Mouse (Mus musculus) adrenal gland, postnatal 10 days (tissue): Measurements from ENCODE around the gene Msh3. TPM values are rescaled to one million over a fixed set of nuclear protein-coding genes. Genes with fewer than 3 reads are reported as not detected.
A peak's percentile ranks its signal among the peaks of the same experiment; 100 is the strongest.

Experiments
- DNase-seq: peaks from one replicate; pipeline ENCODE4 v3.0.0; 2021; ENCODE audit warnings: mixed read lengths
- total RNA-seq, 2 experiments: library from RNA; stranded (reverse); gene quantifications; 2 replicates each; pipeline ENCODE4 v1.2.3; 2021

Gene Msh3
- total RNA-seq, 2 experiments from 2014 or later, result 17.5 to 29.2 TPM

DNA sequence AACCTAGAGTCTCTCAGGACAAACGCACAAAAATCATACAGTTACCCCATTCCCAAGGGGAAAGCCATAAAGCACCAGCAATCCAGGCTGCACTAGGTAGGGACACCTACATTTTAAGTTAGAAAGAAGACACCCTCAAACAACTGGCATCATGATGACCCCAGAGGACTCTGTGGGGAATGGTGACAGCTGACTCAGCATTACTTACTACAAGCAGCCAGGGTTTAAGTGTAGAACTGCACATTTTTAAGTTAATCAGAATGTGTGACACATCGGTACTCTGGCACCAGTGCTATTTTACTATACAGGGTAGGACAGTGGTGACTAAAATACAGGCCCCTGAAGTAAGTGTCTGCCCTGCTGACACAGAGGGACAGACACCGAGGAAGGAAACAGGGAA lies 24.2 kb downstream of the Msh3 start:
- no peak for DNase-seq

DNA sequence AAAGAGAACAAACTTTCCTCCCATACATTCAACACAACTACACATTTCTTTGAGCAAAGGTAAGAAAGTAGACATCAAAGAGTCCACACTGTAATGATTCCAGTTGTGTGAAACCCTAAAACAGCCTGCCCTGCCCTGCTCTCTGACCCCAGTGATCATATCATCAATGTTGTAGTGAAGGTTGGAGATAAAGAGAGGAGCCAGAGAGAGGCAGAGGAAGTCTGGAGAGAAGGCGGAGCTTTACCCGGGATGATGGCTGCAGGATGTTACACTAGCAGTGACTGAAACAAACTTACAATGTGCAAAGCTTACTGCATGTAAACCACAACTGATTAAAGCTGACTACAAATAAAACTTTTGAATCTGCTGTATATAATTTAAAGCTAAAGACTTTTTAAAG lies 26.8 kb downstream of the Msh3 start:
- DNase-seq, result no peak

DNA sequence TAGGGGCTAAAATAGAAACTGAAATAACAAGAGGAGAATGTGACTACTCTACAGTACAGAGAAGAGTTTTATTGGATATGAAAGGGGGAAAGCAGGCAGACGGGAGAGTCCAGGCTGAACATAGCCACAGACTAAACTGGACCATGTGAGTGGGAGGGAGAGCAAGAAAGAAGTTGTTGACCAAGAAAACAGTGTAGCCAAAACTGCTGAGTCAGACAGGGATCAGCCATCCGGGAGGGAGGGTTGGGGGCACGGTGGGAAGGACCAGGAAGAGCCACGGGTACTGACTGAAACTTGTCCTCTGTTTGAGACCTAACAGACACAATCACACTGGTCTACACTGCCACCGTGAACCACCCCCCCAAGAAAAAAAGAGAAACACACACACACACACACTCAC lies 28.8 kb downstream of the Msh3 start:
- DNase-seq, result no peak

DNA sequence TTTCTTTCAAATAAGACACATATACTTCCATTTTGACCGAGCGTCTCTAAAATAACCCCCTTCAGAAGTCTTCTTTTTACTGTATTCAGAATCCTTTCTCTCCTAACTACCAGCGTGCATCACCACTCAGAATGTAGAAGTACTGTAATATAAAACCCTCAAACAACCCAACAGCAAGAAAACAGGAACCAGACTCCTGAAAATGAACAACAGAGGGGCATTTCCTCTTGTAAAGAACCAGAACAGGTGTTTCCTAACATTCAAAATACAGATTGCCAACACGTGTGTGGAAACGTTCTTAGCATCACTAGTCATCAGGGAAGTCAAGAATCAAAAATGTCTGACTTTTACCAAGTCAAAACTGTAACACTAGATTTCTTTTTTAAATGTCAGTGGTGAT lies 34.0 kb downstream of the Msh3 start:
- DNase-seq, result no peak

DNA sequence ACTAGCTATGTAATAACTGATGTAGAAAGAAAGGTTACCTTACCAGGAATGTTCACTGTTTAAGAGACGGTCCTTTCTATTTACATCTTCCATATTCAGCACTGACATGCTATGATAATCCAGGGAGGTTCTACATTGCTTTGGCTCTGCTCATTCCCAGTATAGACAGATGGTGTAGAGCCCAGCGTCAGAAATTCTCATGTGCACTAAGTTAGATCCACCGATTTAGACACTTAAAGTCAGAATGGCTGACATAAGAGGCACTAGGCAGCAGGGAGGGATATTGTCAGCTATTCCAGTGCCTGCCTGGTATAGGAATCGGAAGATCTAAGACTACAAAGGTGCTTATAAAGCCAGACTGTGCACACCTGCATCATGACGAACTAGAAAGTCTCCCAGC lies 40.2 kb downstream of the Msh3 start:
- DNase-seq, result no peak

DNA sequence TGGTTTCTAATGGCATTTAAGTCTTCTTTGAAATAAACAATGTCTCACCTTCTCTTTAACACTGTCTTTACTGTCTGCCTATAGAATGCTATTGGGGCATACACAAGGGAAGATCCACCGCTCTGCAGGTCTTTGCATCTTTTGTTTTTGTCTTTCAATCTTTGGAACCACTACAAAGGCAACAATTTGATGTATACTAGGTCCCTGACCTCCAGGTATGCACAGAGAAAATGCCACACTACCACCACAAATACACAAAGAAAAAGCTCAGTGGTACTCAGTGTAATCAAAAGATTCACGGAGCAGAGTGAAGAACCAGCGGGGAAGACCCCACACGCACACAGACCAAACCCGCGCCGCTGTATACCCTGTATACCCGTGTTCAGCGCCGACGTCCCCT lies 49.1 kb downstream of the Msh3 start, which contains the start of gene Gm20379:
Gene Gm20379 (plus strand): TSS at position 301 of the 400 bp plus-strand sequence.
- DNase-seq, result no peak

DNA sequence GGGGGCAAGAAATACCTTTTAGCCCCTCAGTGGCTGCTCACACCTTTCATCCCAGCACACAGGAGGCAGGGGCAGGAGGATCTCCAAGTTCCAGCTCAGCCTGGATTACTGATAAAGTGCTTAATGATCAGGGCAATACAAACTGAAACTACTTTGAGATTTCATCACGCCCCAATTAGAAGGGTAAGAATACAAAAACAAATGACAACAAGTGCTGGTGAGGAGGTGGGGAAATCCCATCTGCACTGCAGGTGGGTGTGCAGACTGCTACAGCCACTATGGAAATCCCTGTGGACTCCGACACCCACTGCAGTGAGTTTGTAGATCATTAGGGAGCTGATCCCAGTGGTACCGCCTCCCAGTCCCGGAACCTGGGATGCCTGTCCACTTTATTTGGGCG lies 50.5 kb downstream of the Msh3 start:
- DNase-seq, result no peak

DNA sequence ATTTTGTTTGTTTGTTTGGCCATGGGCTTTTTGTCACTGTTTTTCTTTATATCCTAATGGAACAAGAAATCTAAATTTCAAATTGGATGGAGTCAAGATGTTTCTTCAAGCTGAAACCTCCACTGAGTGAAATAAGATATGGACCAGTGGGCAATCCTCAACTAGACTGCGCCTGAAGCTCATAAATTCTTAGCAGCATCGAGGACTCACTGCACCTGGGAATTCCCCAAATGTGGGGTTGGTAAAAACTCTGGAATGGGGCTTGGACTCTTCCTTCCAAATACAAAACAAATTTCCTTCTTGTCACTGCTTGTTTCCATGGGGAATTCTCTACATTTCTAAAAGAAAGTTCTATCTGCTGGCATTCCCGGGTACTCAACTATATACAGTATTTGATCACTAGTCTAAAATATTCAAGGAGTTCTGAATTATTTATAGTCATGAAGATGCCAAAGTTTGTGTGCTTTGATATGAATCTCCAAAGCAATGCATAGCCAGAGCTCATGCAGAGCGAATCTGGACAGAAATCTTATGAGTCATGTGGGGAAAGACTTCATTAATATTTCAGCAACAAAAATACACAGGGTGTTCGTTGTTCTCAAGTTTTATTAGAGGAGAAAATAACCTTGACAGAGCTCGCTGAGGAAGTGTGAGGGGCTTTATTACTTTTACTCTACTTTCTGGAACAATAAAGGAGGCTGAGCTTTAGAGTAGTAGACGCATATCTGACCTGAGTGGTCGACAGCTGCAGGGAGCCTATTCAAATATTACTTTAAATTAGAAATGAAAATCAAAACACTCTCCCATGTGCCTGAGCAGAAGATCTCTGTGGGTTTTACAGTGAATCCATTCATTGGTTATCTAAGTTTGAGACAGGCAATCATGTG lies 51.5 kb downstream of the Msh3 start:
- DNase-seq, result no peak

DNA sequence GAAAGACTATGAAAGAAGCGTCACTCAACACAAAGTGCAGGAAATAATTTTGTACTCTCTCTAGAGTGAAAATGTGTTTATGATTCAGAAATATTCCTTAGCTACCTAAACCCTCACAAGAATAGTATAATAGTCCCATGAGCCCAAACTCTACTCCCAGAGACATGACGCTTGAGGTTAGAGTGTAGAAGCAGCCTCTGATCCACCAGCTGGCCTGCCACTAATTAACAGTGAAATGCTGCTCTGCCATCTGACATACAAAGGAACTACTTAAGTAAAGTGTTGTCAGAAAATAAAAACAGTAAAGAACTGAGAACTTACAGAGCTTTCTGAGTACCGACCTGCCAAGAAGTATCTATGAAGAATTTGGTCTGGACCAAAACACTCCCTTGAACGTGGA lies 52.3 kb downstream of the Msh3 start:
- no peak for DNase-seq

DNA sequence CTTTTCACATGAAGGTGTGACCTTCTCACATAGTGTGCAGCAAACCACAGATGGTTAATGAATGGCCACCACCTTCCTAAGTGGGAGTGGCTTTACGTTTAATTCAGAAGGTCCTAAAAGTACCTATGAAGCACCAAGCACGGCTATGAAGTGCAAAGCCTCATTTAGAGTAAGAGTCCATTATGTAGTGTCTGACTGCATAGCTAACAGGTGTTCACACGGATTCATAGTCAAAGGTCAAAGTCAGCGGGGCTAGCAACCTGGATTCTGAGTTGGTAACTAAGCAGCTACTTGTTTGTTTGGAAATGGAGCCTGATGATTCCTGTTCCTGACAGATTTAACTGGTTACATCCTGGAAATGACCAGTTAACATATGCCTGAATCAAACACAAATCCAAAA lies 53.0 kb downstream of the Msh3 start:
- no peak for DNase-seq

DNA sequence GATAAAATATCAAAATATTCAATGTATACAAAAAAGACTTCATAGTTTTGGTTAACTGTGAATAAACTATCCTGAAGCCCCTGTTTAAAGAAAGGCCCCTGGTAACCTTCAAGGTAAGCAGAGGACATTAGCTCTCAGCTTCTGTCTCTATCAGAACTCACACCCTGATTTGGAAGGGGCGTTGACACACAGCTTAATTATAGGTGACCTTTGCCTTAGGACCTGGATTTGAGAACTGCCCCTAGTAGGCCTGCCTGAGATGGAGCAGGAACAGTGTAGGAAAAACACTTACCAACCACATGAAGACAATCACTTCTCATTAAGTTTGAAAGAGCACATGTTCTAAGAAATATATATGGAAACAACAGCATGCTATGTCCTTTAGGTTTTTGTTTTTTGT lies 55.3 kb downstream of the Msh3 start:
- DNase-seq, result no peak

DNA sequence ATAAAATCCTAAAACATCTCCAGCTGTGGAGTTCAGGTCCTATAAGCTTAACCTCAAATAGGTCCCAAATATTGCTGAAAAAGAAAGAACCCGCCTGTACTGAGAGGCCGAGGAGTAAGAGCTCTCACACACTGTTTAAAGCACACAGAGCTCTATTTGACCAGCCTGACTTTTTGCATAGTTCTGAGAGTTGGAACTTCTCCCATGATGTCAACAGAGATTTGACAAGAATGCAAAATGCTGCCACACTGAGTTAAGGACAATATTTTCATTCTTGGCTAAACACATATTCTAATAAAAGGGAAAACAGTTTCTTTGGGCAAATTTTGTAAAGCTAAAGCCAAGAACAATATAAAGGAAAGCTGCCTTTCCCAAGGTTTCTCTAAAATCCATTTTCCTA lies 57.8 kb downstream of the Msh3 start:
- peak; percentile 8 for DNase-seq

DNA sequence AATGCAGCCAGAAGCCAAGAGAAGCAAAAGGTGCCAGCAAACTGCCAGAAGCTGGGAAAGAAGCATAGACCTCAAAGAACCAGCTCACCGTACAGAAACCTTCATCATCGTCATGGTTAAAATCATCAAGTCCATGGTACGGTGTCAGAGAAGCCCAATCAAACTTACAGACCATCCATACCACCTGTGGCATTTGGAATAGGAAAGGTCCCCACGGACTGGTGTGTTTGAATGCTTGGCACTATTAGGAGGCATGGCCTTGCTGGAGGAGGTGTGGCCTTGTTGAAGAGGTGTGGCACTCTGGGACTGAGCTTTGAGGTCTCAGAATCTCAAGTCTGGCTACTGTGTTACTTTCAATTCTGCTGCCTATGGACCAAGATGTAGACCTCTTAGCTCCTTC lies 58.3 kb downstream of the Msh3 start:
- peak; percentile 27 for DNase-seq

DNA sequence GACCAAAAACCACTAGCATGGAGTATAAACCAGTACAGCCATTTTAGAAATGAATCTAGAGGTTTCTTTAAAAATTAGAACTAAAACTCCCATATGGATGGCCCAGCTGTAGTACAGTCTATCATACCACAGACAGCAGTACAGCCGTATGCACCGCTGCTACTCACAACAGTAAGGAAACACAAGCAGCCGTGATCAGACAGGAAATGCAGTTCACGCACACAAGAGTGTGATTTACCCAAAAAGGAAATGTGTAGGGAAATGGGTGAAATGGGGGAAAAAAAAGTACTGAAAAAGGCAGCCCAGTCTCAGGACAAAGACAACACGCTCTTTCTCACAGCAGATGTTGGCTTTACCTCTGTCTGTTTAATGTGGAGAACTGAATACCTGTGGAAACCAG lies 60.9 kb downstream of the Msh3 start:
- DNase-seq, result no peak

DNA sequence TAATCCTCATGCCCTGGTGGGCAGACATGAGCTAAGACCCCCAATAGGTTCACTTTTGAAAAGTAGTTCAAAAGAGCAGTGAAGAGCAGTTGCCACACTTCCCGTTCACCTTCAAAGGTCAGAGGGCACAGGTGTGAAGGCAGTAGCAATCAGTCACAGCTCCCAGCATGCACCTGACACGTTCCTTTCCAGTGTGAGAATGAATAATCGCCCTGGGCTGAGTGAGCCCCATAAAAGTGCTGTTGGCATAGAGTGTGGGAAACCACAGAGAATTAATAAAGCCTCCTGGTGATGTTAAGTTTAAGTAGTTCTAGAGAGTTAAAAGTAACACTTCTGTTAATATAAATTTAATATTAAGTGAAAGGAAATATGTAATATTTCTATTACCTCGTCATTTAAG lies 63.2 kb downstream of the Msh3 start:
- no peak for DNase-seq

DNA sequence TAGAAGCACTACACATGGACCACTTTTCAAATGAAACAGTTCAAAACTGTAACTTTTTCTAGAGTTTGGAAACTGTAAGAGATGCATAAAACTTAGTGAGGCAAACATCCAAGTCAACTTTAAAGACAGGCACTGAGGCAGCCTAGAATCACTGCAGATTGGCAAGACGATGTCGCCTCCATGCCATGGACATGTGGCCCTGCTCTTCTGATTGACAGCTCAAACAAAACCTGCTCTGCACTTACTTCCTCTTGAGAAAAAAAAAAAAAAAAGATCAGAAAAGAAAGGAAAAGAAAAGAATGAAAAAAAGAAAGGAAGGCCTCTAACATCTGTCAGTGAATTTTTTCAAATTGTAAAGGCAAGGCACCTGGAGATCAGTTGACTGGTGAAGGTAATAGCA lies 77.8 kb downstream of the Msh3 start:
- no peak for DNase-seq

DNA sequence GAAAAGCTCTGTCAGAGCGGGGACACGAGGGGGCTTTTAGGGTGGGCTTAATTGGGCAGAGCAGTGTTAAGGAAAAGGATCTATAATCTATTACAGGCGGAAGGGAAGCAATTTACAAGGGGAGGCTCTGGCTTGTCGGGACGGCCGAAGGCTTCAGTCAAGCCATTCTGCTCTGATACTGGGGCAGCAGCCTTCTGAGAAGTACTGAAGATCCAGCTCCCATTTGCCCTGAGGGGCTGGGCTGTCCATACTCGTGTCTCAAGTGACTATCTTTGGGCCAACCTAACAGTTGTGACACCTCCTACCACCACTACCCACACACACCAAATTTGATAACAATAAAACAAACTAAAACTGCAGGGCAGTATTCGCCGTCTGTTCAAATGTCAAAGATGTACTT lies 79.5 kb downstream of the Msh3 start:
- no peak for DNase-seq

DNA sequence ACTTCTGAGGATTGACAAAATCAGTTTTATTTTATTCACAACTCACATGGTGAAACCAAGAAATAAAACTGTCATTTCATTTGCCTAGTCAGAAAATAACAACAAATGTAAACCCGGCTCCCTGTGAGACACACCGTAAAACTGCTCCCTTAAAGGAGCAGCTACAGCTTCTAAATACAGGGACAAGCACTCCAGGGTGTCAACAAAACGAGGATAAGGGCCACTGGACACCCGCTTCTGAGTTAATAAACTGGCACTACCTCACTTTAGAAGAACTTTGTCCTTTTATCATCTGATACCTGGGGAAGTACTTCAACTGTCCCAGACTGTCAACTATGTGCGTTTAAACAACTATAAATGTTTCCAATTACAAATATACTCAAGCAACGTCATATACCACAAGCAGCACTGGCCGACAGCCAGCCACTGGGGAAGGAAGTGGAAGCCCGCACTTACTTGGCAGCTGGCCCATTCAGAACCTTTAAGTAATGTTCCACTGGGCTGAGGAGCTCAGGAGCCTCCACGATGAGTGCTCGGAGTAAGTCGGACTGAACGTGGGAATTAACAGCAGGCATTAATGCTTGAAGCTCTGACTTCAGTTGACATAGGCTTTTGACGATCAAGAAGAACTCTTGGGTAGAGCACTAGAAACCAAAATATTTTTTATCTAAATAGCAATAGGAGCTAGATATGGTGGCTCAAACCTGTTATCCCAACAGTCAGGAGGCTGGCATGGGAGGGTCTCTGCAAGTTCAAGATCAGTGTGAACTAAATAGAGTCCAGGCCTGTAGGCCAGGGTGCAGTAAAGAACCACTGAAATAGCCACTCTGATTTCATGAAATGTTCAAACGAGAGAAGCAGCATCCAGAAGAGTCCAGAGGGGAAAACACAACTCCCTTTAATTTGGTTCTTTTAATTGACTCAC lies 80.3 kb downstream of the Msh3 start:
- DNase-seq, result peak; percentile 80

DNA sequence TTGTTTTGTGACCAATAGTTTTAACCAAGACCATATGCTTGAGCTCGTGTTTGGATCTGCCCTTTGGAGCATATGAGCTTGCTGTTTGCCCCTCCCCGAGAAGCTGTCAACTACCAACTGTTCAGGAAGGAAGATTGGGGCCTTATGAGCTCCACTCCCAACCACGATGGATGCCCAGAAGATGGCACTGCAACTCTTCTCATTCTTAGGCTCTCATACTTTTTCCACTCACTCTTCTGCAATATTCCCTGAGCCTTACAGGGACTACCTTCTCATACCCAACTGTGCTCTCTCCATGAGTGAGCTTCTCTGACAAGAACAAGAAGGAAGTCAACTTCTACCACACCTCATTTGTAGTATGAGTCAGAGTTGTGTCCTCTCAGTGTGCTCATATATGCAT lies 87.7 kb downstream of the Msh3 start:
- no peak for DNase-seq

DNA sequence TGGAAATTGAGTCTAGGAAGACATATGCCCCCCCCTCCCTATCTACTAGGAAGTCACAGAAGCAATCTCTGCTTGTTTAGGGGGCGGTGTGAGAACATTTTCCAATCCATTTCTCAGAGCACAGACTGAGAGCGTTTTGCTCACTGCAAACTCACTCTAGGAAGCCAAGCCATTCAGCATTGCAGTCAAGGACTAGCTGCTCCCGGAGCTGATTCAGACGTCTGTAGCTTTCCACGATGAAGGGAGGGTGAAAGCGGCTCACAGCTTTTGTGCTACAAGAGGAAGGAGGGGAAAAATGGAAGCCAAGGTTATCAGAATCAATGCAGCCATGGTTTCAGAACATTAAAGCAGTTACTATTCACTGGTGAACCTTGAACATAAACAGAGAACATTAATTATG lies 91.2 kb downstream of the Msh3 start:
- peak; percentile 56 for DNase-seq

DNA sequence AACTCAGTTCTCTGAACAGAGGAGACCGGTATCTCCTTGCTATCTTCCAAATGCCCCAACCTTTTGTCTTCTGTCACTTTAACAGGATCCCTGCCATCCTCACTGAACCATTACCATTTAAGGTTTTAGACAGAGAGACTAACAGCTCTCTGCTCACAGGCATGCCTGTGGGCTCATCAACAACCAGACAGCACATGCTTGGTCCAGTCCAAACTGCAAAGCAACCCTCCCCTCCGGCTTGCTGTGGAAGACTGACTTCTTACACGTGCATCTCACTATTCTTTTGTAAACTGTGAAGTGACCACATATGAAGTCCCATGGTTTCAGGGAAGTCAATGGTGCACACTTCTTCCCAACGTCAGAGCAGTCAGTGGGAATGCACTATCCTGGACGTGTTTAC lies 93.5 kb downstream of the Msh3 start:
- DNase-seq, result no peak

DNA sequence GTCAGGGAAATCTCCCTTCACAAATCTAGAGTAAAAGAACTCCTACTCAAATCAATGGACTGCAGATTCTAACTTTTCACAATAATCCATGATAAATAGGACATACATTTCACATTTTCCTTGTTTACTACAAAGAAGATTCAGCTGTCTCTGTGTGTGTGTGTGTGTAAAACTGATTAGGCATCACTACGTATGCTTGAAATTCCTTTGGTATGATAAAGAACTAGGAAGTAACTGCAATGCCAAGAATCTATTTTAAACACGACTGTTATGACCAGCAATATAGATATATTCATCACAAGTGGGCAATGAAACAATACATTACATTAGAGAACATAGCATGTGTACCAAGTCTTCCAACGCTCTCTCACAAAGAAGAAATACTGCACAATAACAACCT lies 99.3 kb downstream of the Msh3 start:
- no peak for DNase-seq

DNA sequence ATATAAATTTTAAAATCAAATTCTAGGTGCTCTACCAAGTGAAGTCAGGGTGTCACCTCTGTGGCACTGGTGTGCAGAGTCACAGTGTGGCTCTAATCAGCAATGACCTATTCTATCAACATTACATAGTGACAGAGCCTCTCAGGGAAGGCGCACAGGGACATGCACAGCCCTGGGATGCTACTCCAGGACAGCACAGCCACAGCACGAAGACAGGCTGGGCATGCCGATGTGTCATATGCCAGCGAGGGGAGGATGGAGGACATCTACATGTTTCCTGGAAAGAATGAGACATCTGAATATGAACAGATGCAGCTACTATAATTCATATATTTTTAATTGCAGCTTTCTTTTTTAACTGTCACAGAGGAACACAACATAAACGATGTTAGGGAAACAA lies 101.0 kb downstream of the Msh3 start:
- DNase-seq, result no peak
